Mouse (Mus musculus) cerebellum, adult 2 months (tissue): Measurements from ENCODE around the gene Nfic.

Experiments
- CTCF ChIP-seq: fragments of 200-500 bp; IDR thresholded peaks from 2 replicates; pipeline ENCODE4 v1.5.1; 2011; ENCODE audit warnings: low read depth, mild to moderate bottlenecking, control low read depth, low read length, moderate library complexity, borderline replicate concordance; ENCODE audit not compliant: insufficient read depth
- POLR2A ChIP-seq: fragments of 200-500 bp; IDR thresholded peaks from 2 replicates; pipeline ENCODE4 v1.6.1; 2011; ENCODE audit warnings: low read length, control low read depth, borderline replicate concordance; ENCODE audit not compliant: insufficient read depth

GRCm38 (mm10) chr10:81493601-81494220, 38.3 kb upstream of the Nfic start:
- TF ChIP-seq CTCF (no peak), POLR2A (no peak)
